Mouse (Mus musculus) WW6 (cell line): ENCODE measurements around the gene Rfc1.
A peak's percentile ranks its signal among the peaks of the same experiment; 100 is the strongest.

ENCODE experiments used
- DNase-seq: peaks from one replicate; pipeline ENCODE4 v3.0.0-alpha.2; 2013; ENCODE audit warnings: low read depth, low spot score

Gene Rfc1

GRCm38 (mm10) chr5:65335298-65336074 is at the start of gene Rfc1:
Rfc1 (minus strand) TSS chr5:65335670.
- DNase-seq, result peak; percentile 92

GRCm38 (mm10) chr5:65374746-65375145 is 39.3 kb upstream of the Rfc1 start:
- no peak for DNase-seq

GRCm38 (mm10) chr5:65371551-65371950 is 36.1 kb upstream of the Rfc1 start:
- no peak for DNase-seq

GRCm38 (mm10) chr5:65367837-65368236 is 32.4 kb upstream of the Rfc1 start:
- no peak for DNase-seq

GRCm38 (mm10) chr5:65357771-65358170 is 22.3 kb upstream of the Rfc1 start:
- no peak for DNase-seq

- no peak for DNase-seq
Observed at GRCm38 (mm10) chr5:65356851-65357250, 21.4 kb upstream of the Rfc1 start.

- DNase-seq, result no peak
Observed at GRCm38 (mm10) chr5:65354985-65355384, 19.5 kb upstream of the Rfc1 start.

GRCm38 (mm10) chr5:65354097-65354496 is 18.6 kb upstream of the Rfc1 start:
- DNase-seq, result no peak

- DNase-seq, result no peak
Observed at GRCm38 (mm10) chr5:65350508-65350907, 15.0 kb upstream of the Rfc1 start.

GRCm38 (mm10) chr5:65348168-65348567 is 12.7 kb upstream of the Rfc1 start, which contains the start of gene Klb:
Klb (plus strand) TSS chr5:65348314.
- no peak for DNase-seq

- DNase-seq, result no peak
Observed at GRCm38 (mm10) chr5:65340167-65340566, 4.7 kb upstream of the Rfc1 start.

GRCm38 (mm10) chr5:65338394-65338793 is 2.9 kb upstream of the Rfc1 start:
- no peak for DNase-seq

GRCm38 (mm10) chr5:65336075-65336355 is 545 bp upstream of the Rfc1 start:
- DNase-seq, result no peak

GRCm38 (mm10) chr5:65334788-65335187 is 682 bp downstream of the Rfc1 start:
- no peak for DNase-seq

- DNase-seq, result no peak
Observed at GRCm38 (mm10) chr5:65329971-65330370, 5.5 kb downstream of the Rfc1 start.

- no peak for DNase-seq
Observed at GRCm38 (mm10) chr5:65326212-65326611, 9.3 kb downstream of the Rfc1 start.

GRCm38 (mm10) chr5:65324758-65325355 is 10.6 kb downstream of the Rfc1 start:
- no peak for DNase-seq

GRCm38 (mm10) chr5:65324271-65324670 is 11.2 kb downstream of the Rfc1 start:
- DNase-seq, result no peak

GRCm38 (mm10) chr5:65322165-65322564 is 13.3 kb downstream of the Rfc1 start:
- no peak for DNase-seq

GRCm38 (mm10) chr5:65319176-65319575 is 16.3 kb downstream of the Rfc1 start:
- no peak for DNase-seq

GRCm38 (mm10) chr5:65308866-65309265 is 26.6 kb downstream of the Rfc1 start:
- no peak for DNase-seq

- no peak for DNase-seq
Observed at GRCm38 (mm10) chr5:65308208-65308607, 27.3 kb downstream of the Rfc1 start.

- no peak for DNase-seq
Observed at GRCm38 (mm10) chr5:65305516-65305915, 30.0 kb downstream of the Rfc1 start.
